Mouse (Mus musculus): ENCODE measurements at regions not wholly inside any gene's neighbourhood (a gene's known extent, or its start where the extent isn't known, plus 50 kb on each side); places are given as distances from the start of the nearest gene placed in this dataset.

GRCm38 (mm10) chr1:63946834-63947233 lies 175.2 kb downstream of the Klf7 start:
- Histone ChIP-seq H3K27ac (replicated peaks) (no peak overlapping the region), H3K4me1 (no peaks in the 10 kb centered on the region), H3K9ac (replicated peaks) (no peak overlapping the region), H3K36me3 (no peaks in the 10 kb centered on the region), H3K27me3 (peaks cover 12% of the 10 kb centered on the region; the same call in 1 of the 2 replicates), H3K4me2 (replicated peaks) (no peak overlapping the region), H3K9me3 (no peaks in the 10 kb centered on the region), H3K4me3 (no peak overlapping the region)
- ATAC-seq (ENCODE audit: low FRiP score, low read depth): no peak
- 88% methylated on average over 5 of the region's 5 CpGs for WGBS

GRCm38 (mm10) chr1:63944786-63945185 lies 175.7 kb upstream of the 4933402D24Rik start:
- Histone ChIP-seq H3K36me3 (no peaks in the 10 kb centered on the region), H3K27me3 (peaks cover 16% of the 10 kb centered on the region; the same call in 1 of the 2 replicates), H3K9me3 (no peaks in the 10 kb centered on the region), H3K4me3 (no peak overlapping the region), H3K4me2 (replicated peaks) (no peak overlapping the region), H3K27ac (replicated peaks) (no peak overlapping the region), H3K4me1 (no peaks in the 10 kb centered on the region), H3K9ac (replicated peaks) (no peak overlapping the region)
- ATAC-seq (ENCODE audit: low FRiP score, low read depth): no peak
- WGBS: 59% methylated on average over 3 of the region's 3 CpGs

GRCm38 (mm10) chr1:63938416-63938815 lies 169.3 kb upstream of the 4933402D24Rik start:
- H3K4me2 ChIP-seq (replicated peaks): no peak overlapping the region
- H3K27me3 ChIP-seq: peaks cover 57% of the 10 kb centered on the region
- no peak overlapping the region for H3K9ac ChIP-seq (replicated peaks)
- no peak overlapping the region for H3K27ac ChIP-seq (replicated peaks)
- no peaks in the 10 kb centered on the region for H3K36me3 ChIP-seq
- no peak for ATAC-seq (ENCODE audit: low FRiP score, low read depth)
- WGBS: 80% methylated on average over 4 of the region's 4 CpGs
- no peak overlapping the region for H3K4me3 ChIP-seq
- no peaks in the 10 kb centered on the region for H3K9me3 ChIP-seq
- no peaks in the 10 kb centered on the region for H3K4me1 ChIP-seq

GRCm38 (mm10) chr1:63937480-63937879 lies 168.4 kb upstream of the 4933402D24Rik start:
- Histone ChIP-seq H3K27ac (replicated peaks) (no peak overlapping the region), H3K36me3 (no peaks in the 10 kb centered on the region), H3K4me2 (replicated peaks) (no peak overlapping the region), H3K9ac (replicated peaks) (no peak overlapping the region), H3K27me3 (peaks cover 66% of the 10 kb centered on the region), H3K4me1 (peaks cover 2% of the 10 kb centered on the region; the same call in 1 of the 2 replicates), H3K4me3 (no peak overlapping the region), H3K9me3 (no peaks in the 10 kb centered on the region)
- ATAC-seq (ENCODE audit: low FRiP score, low read depth): no peak; the same call in 1 of the 2 replicates
- WGBS: 54% methylated on average over 3 of the region's 3 CpGs

GRCm38 (mm10) chr1:63934570-63935280 lies 165.7 kb upstream of the 4933402D24Rik start:
- H3K4me3 ChIP-seq: no peak overlapping the region
- no peak overlapping the region for H3K9ac ChIP-seq (replicated peaks)
- 93% methylated on average over 8 of the region's 8 CpGs for WGBS
- no peak overlapping the region for H3K27ac ChIP-seq (replicated peaks)
- ATAC-seq (ENCODE audit: low FRiP score, low read depth): no peak
- H3K4me2 ChIP-seq (replicated peaks): no peak overlapping the region
- no peaks in the 10 kb centered on the region for H3K36me3 ChIP-seq
- no peaks in the 10 kb centered on the region for H3K9me3 ChIP-seq
- peaks cover 3% of the 10 kb centered on the region; the same call in 1 of the 2 replicates for H3K4me1 ChIP-seq
- H3K27me3 ChIP-seq: peaks cover 57% of the 10 kb centered on the region

- Histone ChIP-seq H3K9ac (replicated peaks) (no peak overlapping the region), H3K27me3 (peaks cover 44% of the 10 kb centered on the region)
- WGBS: 50% methylated on average over 9 of the region's 9 CpGs
Measured at GRCm38 (mm10) chr1:63932484-63932883, 163.4 kb upstream of the 4933402D24Rik start.

GRCm38 (mm10) chr1:63929362-63930125 lies 160.5 kb upstream of the 4933402D24Rik start:
- WGBS: 86% methylated on average over 4 of the region's 4 CpGs
- ATAC-seq (ENCODE audit: low FRiP score, low read depth): no peak

More at GRCm38 (mm10) chr1:63932484-63932883, 163.4 kb upstream of the 4933402D24Rik start:
- Histone ChIP-seq H3K27ac (replicated peaks) (no peak overlapping the region), H3K4me1 (peaks cover 3% of the 10 kb centered on the region; the same call in 1 of the 2 replicates), H3K36me3 (no peaks in the 10 kb centered on the region), H3K4me3 (no peak overlapping the region), H3K4me2 (replicated peaks) (no peak overlapping the region), H3K9me3 (no peaks in the 10 kb centered on the region)
- no peak for ATAC-seq (ENCODE audit: low FRiP score, low read depth)

GRCm38 (mm10) chr1:63928850-63929249 lies 159.8 kb upstream of the 4933402D24Rik start:
- H3K27me3 ChIP-seq: peaks cover 15% of the 10 kb centered on the region
- no peaks in the 10 kb centered on the region for H3K9me3 ChIP-seq
- ATAC-seq (ENCODE audit: low FRiP score, low read depth): no peak
- H3K27ac ChIP-seq (replicated peaks): no peak overlapping the region
- no peak overlapping the region for H3K4me2 ChIP-seq (replicated peaks)
- no peaks in the 10 kb centered on the region for H3K36me3 ChIP-seq
- WGBS: 86% methylated on average over 5 of the region's 5 CpGs
- peaks cover 3% of the 10 kb centered on the region; the same call in 1 of the 2 replicates for H3K4me1 ChIP-seq
- H3K9ac ChIP-seq (replicated peaks): no peak overlapping the region
- H3K4me3 ChIP-seq: no peak overlapping the region

More at GRCm38 (mm10) chr1:63929362-63930125, 160.5 kb upstream of the 4933402D24Rik start:
- H3K27ac ChIP-seq (replicated peaks): no peak overlapping the region
- peaks cover 22% of the 10 kb centered on the region for H3K27me3 ChIP-seq
- H3K4me3 ChIP-seq: no peak overlapping the region
- no peak overlapping the region for H3K4me2 ChIP-seq (replicated peaks)
- H3K36me3 ChIP-seq: no peaks in the 10 kb centered on the region
- H3K4me1 ChIP-seq: peaks cover 3% of the 10 kb centered on the region; the same call in 1 of the 2 replicates
- no peak overlapping the region for H3K9ac ChIP-seq (replicated peaks)
- H3K9me3 ChIP-seq: no peaks in the 10 kb centered on the region

- no peaks in the 10 kb centered on the region for H3K36me3 ChIP-seq
- no peak for ATAC-seq (ENCODE audit: low FRiP score, low read depth)
- H3K4me2 ChIP-seq (replicated peaks): no peak overlapping the region
- WGBS: 87% methylated on average over 3 of the region's 3 CpGs
- no peak overlapping the region for H3K9ac ChIP-seq (replicated peaks)
- H3K27ac ChIP-seq (replicated peaks): no peak overlapping the region
- H3K27me3 ChIP-seq: peaks cover 10% of the 10 kb centered on the region
- peaks cover 3% of the 10 kb centered on the region; the same call in 1 of the 2 replicates for H3K4me1 ChIP-seq
- no peaks in the 10 kb centered on the region for H3K9me3 ChIP-seq
- no peak overlapping the region for H3K4me3 ChIP-seq
Measured at GRCm38 (mm10) chr1:63928361-63928760, 159.3 kb upstream of the 4933402D24Rik start.

- Histone ChIP-seq H3K9me3 (no peaks in the 10 kb centered on the region), H3K4me1 (no peaks in the 10 kb centered on the region), H3K27me3 (no peaks in the 10 kb centered on the region), H3K27ac (replicated peaks) (no peak overlapping the region), H3K4me2 (replicated peaks) (no peak overlapping the region), H3K9ac (replicated peaks) (no peak overlapping the region), H3K36me3 (no peaks in the 10 kb centered on the region), H3K4me3 (no peak overlapping the region)
- ATAC-seq (ENCODE audit: low FRiP score, low read depth): no peak
- 70% methylated on average over 8 of the region's 8 CpGs for WGBS
Measured at GRCm38 (mm10) chr1:63920181-63920933, 151.3 kb upstream of the 4933402D24Rik start.

GRCm38 (mm10) chr1:63918200-63918599 lies 149.1 kb upstream of the 4933402D24Rik start:
- Histone ChIP-seq H3K36me3 (no peaks in the 10 kb centered on the region), H3K4me2 (replicated peaks) (no peak overlapping the region), H3K9ac (replicated peaks) (no peak overlapping the region), H3K4me1 (no peaks in the 10 kb centered on the region), H3K9me3 (no peaks in the 10 kb centered on the region), H3K4me3 (no peak overlapping the region), H3K27me3 (no peaks in the 10 kb centered on the region; the same call in 1 of the 2 replicates), H3K27ac (replicated peaks) (no peak overlapping the region)
- 79% methylated on average over 7 of the region's 7 CpGs for WGBS
- no peak for ATAC-seq (ENCODE audit: low FRiP score, low read depth)

Data from midbrain, embryonic 12.5 days (tissue).